Mouse (Mus musculus) testis, adult 2 months (tissue): Measurements from ENCODE around the gene Prim2.

Source experiments
- CTCF ChIP-seq: fragments of 200-500 bp; IDR thresholded peaks from 2 replicates; pipeline ENCODE4 v1.5.1; 2012; ENCODE audit warnings: low read depth, mild to moderate bottlenecking, inconsistent platforms, low read length, moderate library complexity; ENCODE audit not compliant: control insufficient read depth, insufficient read depth, insufficient replicate concordance
- POLR2A ChIP-seq: fragments of 200-500 bp; IDR thresholded peaks from 2 replicates; pipeline ENCODE4 v1.6.1; 2012; ENCODE audit warnings: low read depth, mild to moderate bottlenecking, inconsistent platforms, low read length, moderate library complexity; ENCODE audit not compliant: control insufficient read depth

- TF ChIP-seq CTCF (no peak), POLR2A (no peak)
These were observed 146.4 kb downstream of the Prim2 start for GRCm38 (mm10) chr1:33523223-33523622.
